Mouse (Mus musculus): ENCODE data around the gene Mras. TPM values are rescaled to one million over a fixed set of nuclear protein-coding genes. Genes with fewer than 3 reads are reported as not detected.

Gene Mras
- polyA plus RNA-seq, 1 experiment from 2014 or later, result 12.5 TPM

DNA sequence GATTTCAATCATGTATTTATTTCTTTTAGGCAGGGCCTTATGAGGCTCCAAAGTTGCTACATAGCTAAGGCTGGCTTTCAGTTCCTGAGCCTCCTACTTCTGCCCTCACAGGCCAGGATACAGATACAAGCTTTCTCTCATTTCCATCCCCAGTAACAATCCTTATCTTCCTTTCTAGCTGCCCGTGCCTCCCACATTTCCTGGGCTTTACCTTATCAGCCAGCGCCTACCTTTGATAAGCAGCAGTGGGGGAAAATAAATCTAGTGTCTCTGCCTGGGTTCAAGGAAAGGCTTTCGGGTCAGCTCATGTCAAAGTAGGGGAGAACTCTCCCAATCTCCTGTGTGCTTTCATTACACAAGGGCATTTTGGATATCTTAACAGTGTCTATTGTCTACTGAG lies 95.6 kb downstream of the Mras start:
- H3K4me3 ChIP-seq, result no peak overlapping the region
- no peak for ATAC-seq (ENCODE audit: borderline replicate concordance, extremely low read depth, low FRiP score, low TSS enrichment)
- H3K9ac ChIP-seq, result no peak overlapping the region

DNA sequence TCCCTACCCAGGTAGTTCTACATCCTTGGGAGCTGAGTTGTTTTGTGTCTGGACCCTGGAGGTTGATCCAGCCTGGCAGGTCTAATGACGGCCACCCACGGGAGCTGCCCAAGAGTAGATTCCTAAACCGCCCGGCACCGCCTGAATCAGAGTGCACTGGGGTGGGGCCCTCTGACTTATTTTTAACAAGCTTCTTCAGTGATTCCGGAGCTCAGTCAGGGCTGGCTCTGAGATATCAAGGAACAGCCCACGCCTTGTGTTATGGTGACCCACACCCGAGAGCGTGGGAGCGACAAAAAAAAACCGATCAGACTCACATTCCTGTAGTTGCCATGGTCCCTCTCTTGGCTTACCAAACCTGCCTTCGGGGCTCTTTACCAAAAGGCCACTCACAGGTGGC lies 97.1 kb downstream of the Mras start:
- no peak overlapping the region for H3K4me2 ChIP-seq
- no peak overlapping the region for H3K27ac ChIP-seq
- H3K9ac ChIP-seq, result no peak overlapping the region
- no peak overlapping the region for H3K4me3 ChIP-seq
- no peaks in the 10 kb centered on the region for H3K36me3 ChIP-seq
- ATAC-seq (ENCODE audit: borderline replicate concordance, extremely low read depth, low FRiP score, low TSS enrichment), result no peak
- no peaks in the 10 kb centered on the region for H3K9me3 ChIP-seq
- 0 out of 2 replicates have a peak, but pooled peaks cover under 1% of the 10 kb centered on the region for H3K4me1 ChIP-seq
- no peaks in the 10 kb centered on the region for H3K27me3 ChIP-seq
- 77% methylated on average over 12 of the region's 12 CpGs for WGBS

More for the DNA sequence above, 95.6 kb downstream of the Mras start:
- Histone ChIP-seq H3K9me3 (no peaks in the 10 kb centered on the region), H3K36me3 (no peaks in the 10 kb centered on the region), H3K27ac (no peak overlapping the region), H3K4me1 (peaks cover 3% of the 10 kb centered on the region; the same call in 1 of the 2 replicates), H3K4me2 (no peak overlapping the region), H3K27me3 (no peaks in the 10 kb centered on the region)
- WGBS, result 23% methylated on average over 3 of the region's 3 CpGs

DNA sequence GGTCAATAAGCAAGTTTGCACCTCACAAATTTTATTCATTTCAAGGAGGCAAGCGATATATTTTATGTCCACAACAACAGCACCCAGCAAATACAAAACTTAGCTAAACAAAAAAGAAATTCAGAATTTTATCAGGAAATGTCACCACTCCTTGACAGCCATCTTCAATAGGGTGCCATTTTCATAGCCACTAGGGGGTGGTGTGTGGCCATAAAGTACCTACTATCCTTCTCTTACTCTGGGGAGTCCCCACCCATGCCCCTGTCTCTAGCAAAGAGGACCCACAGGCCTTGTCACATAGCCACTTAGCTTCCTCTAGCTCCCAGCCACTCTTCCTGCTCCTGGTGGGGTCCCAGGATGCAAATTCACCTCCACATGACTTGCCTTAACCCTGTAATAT lies 98.0 kb downstream of the Mras start:
- Histone ChIP-seq H3K4me3 (no peak overlapping the region), H3K9ac (no peak overlapping the region), H3K4me1 (no peaks in the 10 kb centered on the region), H3K27me3 (no peaks in the 10 kb centered on the region), H3K4me2 (no peak overlapping the region), H3K9me3 (no peaks in the 10 kb centered on the region), H3K27ac (no peak overlapping the region), H3K36me3 (no peaks in the 10 kb centered on the region)
- no peak for ATAC-seq (ENCODE audit: borderline replicate concordance, extremely low read depth, low FRiP score, low TSS enrichment)
- 79% methylated on average over 1 of the region's 1 CpGs for WGBS

DNA sequence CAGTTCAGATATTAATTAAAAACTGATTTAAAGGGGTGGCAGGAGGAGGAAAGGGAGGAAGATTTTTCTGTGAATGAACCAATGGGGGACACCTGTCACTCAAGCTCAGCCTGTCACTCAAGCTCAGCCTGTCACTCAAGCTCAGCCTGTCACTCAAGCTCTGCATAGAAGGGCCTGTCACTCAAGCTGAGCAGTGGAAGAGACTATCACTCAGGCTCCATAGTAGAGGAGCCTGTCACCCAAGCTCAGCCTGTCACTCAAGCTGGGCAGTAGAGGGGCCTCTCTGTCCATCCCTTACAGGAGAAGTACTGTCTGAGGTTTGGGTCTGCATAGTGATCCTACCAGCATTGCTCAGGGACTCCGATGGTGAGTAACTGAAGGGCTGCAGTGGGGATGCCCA lies 98.9 kb downstream of the Mras start:
- H3K4me3 ChIP-seq, result no peak overlapping the region
- H3K27me3 ChIP-seq, result no peaks in the 10 kb centered on the region
- WGBS, result 100% methylated on average over 1 of the region's 1 CpGs
- H3K9ac ChIP-seq, result no peak overlapping the region
- no peaks in the 10 kb centered on the region for H3K36me3 ChIP-seq
- H3K4me1 ChIP-seq, result no peaks in the 10 kb centered on the region
- H3K4me2 ChIP-seq, result no peak overlapping the region
- no peak overlapping the region for H3K27ac ChIP-seq
- no peak for ATAC-seq (ENCODE audit: borderline replicate concordance, extremely low read depth, low FRiP score, low TSS enrichment)
- H3K9me3 ChIP-seq, result no peaks in the 10 kb centered on the region

DNA sequence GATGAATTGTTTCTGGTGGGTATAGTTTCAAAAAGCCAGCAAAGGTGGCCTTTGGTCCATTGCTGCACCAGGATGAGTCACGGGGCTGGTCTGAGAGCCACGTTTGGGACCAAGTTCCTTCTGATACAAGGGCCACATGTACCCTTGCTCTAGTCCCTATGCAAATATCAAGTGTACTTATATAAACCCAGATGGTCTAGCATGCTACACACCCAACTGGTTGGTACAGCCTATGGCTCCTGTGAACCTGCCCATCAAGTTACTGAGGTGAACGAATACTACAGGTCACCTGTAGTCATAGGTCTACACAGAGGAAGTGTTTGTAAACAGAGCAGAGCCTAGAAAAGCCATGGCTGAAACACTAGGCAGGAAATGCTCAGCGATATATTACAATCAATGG lies 100.6 kb downstream of the Mras start:
- no peak overlapping the region for H3K9ac ChIP-seq
- no peaks in the 10 kb centered on the region for H3K27me3 ChIP-seq
- no peaks in the 10 kb centered on the region for H3K9me3 ChIP-seq
- no peaks in the 10 kb centered on the region for H3K36me3 ChIP-seq
- H3K4me1 ChIP-seq, result no peaks in the 10 kb centered on the region
- H3K4me2 ChIP-seq, result no peak overlapping the region
- no peak overlapping the region for H3K27ac ChIP-seq
- ATAC-seq (ENCODE audit: borderline replicate concordance, extremely low read depth, low FRiP score, low TSS enrichment), result no peak
- no peak overlapping the region for H3K4me3 ChIP-seq
- 74% methylated on average over 4 of the region's 4 CpGs for WGBS

Other genes with a start within 250 kb of the Mras start
- not detected in 2 replicates for gene Faiml, start 200.1 kb downstream of the Mras start, polyA plus RNA-seq (2015; fragmentation: Nextera tagmentation; extraction: Ambion mirVana)
- 32.5 and 34.7 TPM in 2 replicates for gene Cep70, start 194.0 kb downstream of the Mras start, polyA plus RNA-seq (2015; fragmentation: Nextera tagmentation; extraction: Ambion mirVana)
- gene Esyt3, start 78.8 kb downstream of the Mras start, polyA plus RNA-seq (2015; fragmentation: Nextera tagmentation; extraction: Ambion mirVana), result 0.78 and 0.98 TPM in 2 replicates
- gene Nme9, start 14.1 kb upstream of the Mras start, polyA plus RNA-seq (2015; fragmentation: Nextera tagmentation; extraction: Ambion mirVana), result 2.0 and 2.6 TPM in 2 replicates
- gene Armc8, start 131.5 kb upstream of the Mras start, polyA plus RNA-seq (2015; fragmentation: Nextera tagmentation; extraction: Ambion mirVana), result 24.5 and 25.5 TPM in 2 replicates
- 33.1 and 35.8 TPM in 2 replicates for gene Dbr1, start 138.4 kb upstream of the Mras start, polyA plus RNA-seq (2015; fragmentation: Nextera tagmentation; extraction: Ambion mirVana)
- not detected in 2 replicates for gene A4gnt, start 175.1 kb upstream of the Mras start, polyA plus RNA-seq (2015; fragmentation: Nextera tagmentation; extraction: Ambion mirVana)
- gene Dzip1l, start 192.1 kb upstream of the Mras start, polyA plus RNA-seq (2015; fragmentation: Nextera tagmentation; extraction: Ambion mirVana), result 32.7 and 33.8 TPM in 2 replicates

Data from lung, embryonic 15.5 days (tissue).